Mouse (Mus musculus) ES-Bruce4 (cell line): ENCODE measurements around the gene Btbd2.

Experiments
- CTCF ChIP-seq: IDR thresholded peaks from one replicate; pipeline ENCODE4 v1.8.1; 2011; ENCODE audit warnings: low read depth, low read length
- EP300 ChIP-seq: IDR thresholded peaks from 2 replicates; pipeline ENCODE4 v1.6.1; 2011; ENCODE audit warnings: low read depth, low read length; ENCODE audit not compliant: insufficient read depth
- POLR2A ChIP-seq: IDR thresholded peaks from one replicate; pipeline ENCODE4 v1.8.1; 2011; ENCODE audit warnings: low read length; ENCODE audit not compliant: insufficient read depth

DNA sequence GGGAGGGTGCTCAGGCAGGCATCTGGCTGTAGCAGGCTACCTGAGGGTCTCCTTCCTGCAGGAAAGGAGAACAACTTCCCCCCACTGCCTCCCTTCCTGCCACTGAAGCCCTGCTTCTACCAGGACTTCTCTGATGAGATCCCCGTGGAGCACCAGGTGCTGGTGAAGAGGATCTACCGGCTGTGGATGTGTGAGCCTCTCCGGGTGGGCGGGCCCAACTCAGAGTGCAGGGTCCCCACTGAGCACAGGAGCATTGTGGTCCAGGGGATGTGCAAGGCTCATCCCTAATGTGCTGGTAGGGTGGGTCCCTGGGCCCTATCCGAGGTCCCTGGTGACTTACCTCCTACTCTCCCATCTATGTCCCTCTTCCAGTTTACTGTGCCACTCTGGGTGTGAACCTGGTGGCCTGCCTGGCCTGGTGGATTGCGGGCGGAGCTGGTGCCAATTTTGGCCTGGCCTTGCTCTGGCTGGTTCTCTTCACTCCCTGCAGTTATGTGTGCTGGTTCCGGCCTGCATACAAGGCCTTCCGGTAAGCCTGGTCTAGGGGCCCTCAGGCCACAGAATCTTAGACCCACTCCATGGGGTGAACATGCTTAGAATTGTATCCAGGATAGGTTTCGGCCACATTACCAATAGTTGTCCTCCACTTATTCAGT, 47.5 kb downstream of the Btbd2 start:
- TF ChIP-seq CTCF (no peak), POLR2A (no peak), EP300 (no peak)
